Mouse (Mus musculus): ENCODE results near the gene 1700013H16Rik. TPM values are rescaled to one million over a fixed set of nuclear protein-coding genes. Genes with fewer than 3 reads are reported as not detected.
A peak's percentile ranks its signal among the peaks of the same experiment; 100 is the strongest.
"Not testable (repeated sequence)": the region's sequence is repeated elsewhere in the genome, so short reads cannot be mapped to it uniquely, and the experiment has no call there.

Gene 1700013H16Rik
- total RNA-seq (2021): not detected
- long read RNA-seq, experiment 1: 0 reads
- long read RNA-seq, experiment 2: 0 reads

DNA sequence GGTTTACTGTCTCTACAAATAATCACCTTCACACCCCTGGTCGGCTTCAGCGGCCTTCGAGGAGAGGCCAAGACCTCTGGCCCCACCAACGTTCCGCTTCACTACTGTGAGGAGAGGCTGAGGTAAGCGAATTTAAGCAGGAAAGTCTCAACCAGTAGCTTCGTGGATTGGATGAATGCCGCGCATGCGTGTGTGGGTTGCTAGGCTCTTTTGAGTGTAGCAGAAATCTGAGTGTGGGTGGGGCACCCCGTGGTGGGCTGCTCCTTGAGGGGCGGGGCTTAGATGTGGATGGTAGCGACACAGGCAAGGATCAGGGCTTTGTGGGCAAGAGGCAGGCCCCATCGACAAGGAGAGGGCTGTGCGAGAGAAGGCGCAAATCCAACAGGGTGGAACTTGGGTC lies at the start of gene 1700013H16Rik:
Gene 1700013H16Rik, minus strand, starts transcription at position 96 of the 400 bp plus-strand sequence.
- no peak for DNase-seq (ENCODE audit: low spot score in 2 of 2)

DNA sequence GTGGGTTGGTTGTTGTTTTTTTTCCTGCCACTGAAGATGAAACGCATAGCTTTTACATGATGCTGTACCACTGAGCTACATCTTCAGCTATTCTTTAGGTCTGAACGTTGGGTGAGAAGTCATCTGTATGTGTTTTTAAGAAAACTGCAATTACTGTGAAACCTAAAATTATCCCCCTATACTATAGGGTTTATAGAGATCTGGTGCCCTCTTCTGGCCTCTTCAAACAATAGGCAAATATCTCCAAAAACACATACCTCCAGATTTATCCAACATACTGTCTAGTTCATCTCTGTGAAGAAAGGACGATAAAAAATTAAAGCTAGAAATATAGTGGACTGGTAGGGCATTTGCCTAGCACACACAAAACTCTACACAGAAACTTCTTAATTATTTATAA lies 41.4 kb upstream of the 1700013H16Rik start:
- no peak for DNase-seq (ENCODE audit: low spot score in 2 of 2)

DNA sequence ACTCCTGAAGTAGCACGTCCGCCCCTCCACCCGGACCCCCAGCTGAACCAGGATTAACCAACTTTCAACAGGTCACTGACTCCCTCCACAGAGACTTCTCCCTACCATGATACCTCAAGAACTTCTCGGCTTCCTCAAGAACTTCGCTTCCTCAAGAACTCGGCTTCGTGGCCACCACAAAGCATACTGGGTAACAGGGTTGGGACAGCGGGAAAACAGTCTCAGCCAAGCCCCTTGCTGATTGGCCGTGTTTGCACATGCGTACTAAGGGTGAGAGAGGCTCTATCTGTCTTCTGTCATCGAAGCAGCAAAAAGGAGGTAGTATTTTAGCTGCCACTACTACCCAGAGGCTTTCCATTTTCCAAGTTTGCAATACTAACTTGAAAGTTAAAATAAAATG lies 39.9 kb upstream of the 1700013H16Rik start, which contains the start of gene Xlr:
Gene Xlr, minus strand, starts transcription at position 188 of the 400 bp plus-strand sequence.
- not testable (repeated sequence) for DNase-seq (ENCODE audit: low spot score in 2 of 2)

- DNase-seq (ENCODE audit: low spot score in 2 of 2): no peak
Measured at GRCm38 (mm10) chrX:53776276-53776675, 18.6 kb upstream of the 1700013H16Rik start, which contains the start of gene Zfp36l3. Gene Zfp36l3, minus strand, starts transcription at chrX:53776394.

DNA sequence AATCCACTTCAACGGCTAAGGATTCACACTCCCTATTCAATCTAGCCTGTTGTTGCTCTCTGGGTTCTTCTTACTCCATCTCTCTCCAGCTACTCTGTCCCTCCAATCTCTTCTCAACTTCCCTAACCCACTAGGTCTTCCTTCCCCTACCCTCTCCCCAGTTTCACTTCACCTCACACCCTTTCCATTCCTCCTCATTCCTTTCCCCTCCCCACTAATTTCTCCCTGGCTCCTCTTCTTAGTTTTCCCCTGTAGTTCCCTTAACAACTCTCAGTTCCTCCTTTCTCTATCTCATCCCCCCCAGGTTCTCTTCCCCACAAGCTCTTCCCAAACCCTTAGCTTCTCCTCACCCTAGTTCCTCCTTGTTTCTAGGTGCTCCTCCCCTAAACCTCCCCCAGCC lies 4.8 kb downstream of the 1700013H16Rik start:
- no peak for DNase-seq (ENCODE audit: low spot score in 2 of 2)

DNA sequence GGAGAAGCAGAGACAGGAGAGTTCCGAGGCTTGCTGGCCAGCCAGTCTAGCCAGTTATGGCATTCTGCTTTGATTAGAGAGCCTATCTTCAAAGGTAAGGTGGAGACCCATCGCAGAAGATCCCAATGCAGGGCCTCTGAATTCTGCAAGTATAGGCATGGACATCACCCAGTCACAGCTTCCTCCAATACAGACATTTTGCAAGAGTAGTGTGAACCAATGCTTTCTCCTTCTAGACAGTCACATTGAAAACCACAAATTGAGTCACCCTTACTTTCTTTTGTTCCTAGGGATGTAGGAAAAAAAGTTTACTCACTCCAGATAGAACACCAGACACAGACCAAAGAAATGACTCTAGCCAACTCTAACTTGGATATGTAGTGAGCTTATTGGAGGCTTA lies 28.7 kb downstream of the 1700013H16Rik start:
- no peak for DNase-seq (ENCODE audit: low spot score in 2 of 2)

GRCm38 (mm10) chrX:53724596-53724995 lies 33.0 kb downstream of the 1700013H16Rik start, which contains the start of gene 4930502E18Rik:
Gene 4930502E18Rik, plus strand, starts transcription at chrX:53724826.
- DNase-seq (ENCODE audit: low spot score in 2 of 2): no peak

DNA sequence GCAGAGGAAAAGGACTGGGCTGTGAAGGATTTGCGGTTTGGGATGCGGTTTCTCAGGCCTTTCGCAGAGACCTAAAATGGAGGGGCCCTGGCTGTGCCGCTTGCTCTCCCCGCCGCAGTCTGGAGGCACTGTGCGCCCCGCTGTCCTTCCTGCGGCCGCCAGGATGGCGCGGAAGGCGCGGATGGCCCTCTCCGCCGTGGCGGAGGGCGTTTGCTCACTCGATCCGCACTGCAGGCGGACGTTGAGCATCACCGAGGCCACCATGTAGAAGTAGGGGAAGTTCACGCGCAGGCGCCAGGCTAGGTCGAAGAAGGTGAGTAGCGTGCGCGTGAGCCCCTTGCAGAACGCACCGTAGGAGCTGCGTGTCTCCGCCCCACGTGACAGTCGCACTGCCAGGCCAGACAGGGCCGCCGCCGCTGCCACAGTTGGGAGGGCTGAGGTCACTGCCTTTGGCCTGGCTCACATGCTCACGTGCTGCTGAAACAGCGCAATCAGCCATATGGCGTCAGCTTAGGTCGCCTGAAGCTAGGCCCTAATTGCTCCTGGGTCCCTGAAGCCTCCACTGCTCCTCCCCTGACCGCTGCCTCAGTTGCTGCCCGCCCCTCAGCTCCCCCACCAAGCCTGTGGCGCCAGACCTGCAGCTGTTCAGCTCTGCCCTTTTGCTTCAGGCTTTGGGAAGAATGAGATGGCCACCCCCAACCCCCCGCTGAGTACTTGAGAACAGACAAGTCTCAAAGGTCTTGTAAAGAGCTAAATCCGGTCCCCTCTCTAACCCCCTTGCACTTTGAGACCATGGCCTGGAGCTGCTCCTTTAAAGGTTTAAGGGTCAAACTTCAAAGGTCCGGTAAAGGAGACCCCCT lies 41.1 kb downstream of the 1700013H16Rik start:
- peak in 1 of 2 experiments; percentile 28 for DNase-seq (ENCODE audit: low spot score in 2 of 2)

DNA sequence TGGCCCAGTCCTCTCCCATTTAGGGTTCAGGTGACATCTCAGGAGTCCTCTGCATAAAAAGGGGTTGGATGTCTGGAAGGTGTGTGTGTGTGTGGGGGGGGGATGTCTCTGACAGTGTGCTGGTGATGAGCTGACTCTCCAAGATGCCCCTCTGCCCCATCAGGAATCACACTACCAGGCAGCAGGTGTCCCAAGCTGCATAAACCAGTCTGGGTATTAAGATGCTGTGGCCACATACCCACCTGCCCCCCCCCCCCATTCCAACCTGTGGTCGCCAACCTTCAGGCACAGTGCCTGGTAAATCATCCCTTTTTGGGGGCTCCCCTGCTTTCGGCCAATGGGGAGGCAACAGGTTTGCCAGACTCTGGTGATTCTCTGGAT lies 41.7 kb downstream of the 1700013H16Rik start:
- DNase-seq (ENCODE audit: low spot score in 2 of 2): no peak

- DNase-seq (ENCODE audit: low spot score in 2 of 2): no peak
Measured at GRCm38 (mm10) chrX:53702673-53703072, 55.0 kb downstream of the 1700013H16Rik start.

GRCm38 (mm10) chrX:53699225-53699624 lies 58.4 kb downstream of the 1700013H16Rik start:
- DNase-seq (ENCODE audit: low spot score in 2 of 2): no peak

DNA sequence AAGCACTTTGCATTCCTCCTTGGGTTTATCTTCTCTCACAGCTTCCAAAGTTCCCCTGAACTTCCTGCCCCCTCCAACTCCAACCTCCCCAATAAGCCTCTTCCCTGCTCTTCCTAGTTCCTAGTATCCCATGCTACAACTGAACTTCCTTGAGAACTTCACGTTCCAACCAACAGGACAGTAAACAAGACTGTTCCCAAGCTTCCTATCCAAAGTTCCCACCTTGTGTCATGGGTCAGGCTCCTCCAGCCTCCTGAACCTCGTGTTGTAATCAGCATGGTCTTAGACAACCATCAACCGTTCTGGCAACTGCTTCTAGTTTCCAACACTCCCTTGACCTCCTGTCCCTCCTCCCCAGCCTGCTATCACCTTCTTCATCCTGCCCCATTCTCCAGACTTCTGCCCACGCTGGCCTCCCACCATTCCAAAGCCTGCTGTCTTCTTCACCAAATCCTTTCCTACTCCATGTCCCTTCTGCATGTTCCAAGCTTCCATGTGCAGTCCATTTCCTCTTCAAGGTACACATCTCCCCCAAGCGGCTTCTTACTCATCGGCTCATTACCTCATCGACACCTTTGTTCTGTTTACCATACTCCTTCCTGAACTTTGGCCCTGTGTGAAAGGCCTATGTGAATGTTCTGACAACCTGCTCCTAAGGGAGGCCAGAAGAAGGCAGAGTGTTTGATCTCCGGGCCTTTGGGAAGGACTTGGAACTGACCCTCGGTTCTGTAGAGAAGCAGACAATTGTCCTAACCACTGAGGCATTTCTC lies 63.4 kb downstream of the 1700013H16Rik start:
- no peak for DNase-seq (ENCODE audit: low spot score in 2 of 2)

DNA sequence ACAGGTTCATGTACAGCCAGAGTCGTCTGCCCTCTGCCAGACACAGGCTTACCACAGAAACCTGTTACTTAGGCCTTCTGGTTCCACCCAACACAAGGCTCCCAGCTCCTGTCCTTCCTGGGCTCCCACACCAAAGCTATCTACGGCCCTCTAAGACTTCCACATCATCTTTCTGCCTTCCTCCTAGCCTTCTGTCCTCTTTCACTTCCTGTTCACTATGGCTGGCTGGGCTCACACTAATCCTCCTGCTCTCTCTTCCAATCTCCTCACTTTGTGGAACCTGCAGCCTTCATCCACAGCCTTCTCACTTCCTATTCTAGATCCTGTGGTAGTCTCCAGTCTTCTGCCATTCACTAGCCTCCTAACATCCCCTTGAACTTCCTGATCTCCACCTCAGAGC lies 64.5 kb downstream of the 1700013H16Rik start:
- DNase-seq (ENCODE audit: low spot score in 2 of 2): no peak

Other genes starting within 250 kb of the 1700013H16Rik start
- gene Rtl8c, start 149.8 kb downstream of the 1700013H16Rik start, total RNA-seq (2021): 10 to 100 TPM; 20.6 to 22.4 TPM
- gene Gm14597, start 148.9 kb downstream of the 1700013H16Rik start, total RNA-seq (2021): not detected
- 100 to 1,000 TPM; 114 to 144 TPM for gene Rtl8a, start 114.1 kb downstream of the 1700013H16Rik start, total RNA-seq (2021)
- 100 to 1,000 TPM; 103 to 122 TPM for gene Rtl8b, start 87.4 kb downstream of the 1700013H16Rik start, total RNA-seq (2021)
- gene 4930502E18Rik, start 33.0 kb downstream of the 1700013H16Rik start, total RNA-seq (2021): not detected
- not detected for gene Zfp36l3, start 18.6 kb upstream of the 1700013H16Rik start, total RNA-seq (2021)
- under 1 TPM; 0.47 to 0.75 TPM for gene Xlr, start 39.9 kb upstream of the 1700013H16Rik start, total RNA-seq (2021)

Data from gastrocnemius, postnatal 4 days (tissue).